Mouse (Mus musculus): ENCODE results near the gene Col23a1. TPM values are rescaled to one million over a fixed set of nuclear protein-coding genes. Genes with fewer than 3 reads are reported as not detected.
A peak's percentile ranks its signal among the peaks of the same experiment; 100 is the strongest.

Gene Col23a1
- polyA plus RNA-seq, 1 experiment from 2014 or later, result 4.4 TPM

DNA sequence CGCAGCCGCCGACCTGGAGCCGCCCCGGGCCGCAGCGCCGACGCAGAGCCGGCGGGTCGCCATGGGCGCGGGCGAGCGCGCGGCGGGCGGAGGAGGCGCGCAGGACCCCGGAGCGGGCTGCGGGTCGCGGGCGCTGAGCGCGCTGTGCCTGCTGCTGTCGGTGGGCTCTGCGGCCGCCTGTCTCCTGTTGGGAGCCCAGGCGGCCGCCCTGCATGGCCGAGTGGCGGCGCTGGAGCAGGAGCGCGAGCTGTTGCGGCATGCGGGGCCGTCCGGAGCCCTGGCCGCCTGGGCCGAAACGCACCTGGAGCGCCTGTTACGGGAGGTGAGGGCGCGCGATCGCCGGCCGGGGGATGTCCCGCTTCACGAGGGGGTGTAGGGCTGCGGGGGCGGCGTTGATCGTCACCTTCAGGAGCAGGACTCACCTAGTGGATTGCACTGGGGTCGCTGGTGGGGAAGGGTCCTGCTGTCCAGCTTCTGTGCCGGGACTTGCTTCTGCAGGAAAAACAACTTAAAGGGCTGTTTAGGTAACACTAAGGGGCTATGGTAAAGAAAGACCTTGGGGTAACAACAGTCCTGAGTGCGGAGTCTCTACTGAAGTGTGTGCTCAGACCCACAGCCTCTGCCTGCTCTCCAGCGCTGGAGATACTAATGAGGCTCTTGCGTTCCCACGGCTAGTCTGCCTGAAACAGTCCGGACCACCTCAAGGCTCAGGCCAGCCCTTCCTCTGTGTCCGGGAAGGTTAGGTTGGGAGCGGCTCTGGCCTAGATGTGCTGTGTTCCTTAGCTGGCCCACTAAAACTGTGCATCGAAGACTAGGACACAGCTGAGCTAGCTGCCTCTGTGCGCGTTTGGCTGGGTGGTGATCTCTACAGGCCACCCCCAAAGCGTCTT is 591 bp downstream of the Col23a1 start:
- Histone ChIP-seq H3K4me1 (ENCODE audit: control insufficient read depth, insufficient read depth, low read depth, low read length) (no peaks in the 10 kb centered on the region; the same call in 1 of the 2 replicates), H3K27ac (ENCODE audit: low read depth, low read length) (no peak overlapping the region; the same call in 1 of the 2 replicates), H3K4me2 (ENCODE audit: low read length) (peak overlapping the region; percentile 85), H3K9ac (ENCODE audit: low read depth, low read length) (peak overlapping the region; percentile 70), H3K9me3 (ENCODE audit: control insufficient read depth, low read length) (no peaks in the 10 kb centered on the region), H3K4me3 (ENCODE audit: low read length) (peak overlapping the region; percentile 63), H3K36me3 (ENCODE audit: control insufficient read depth, insufficient read depth, low read length) (no peaks in the 10 kb centered on the region), H3K27me3 (replicated peaks; ENCODE audit: control insufficient read depth, insufficient read depth, low read length) (no peaks in the 10 kb centered on the region)
- peak; percentile 83 for ATAC-seq
- WGBS, result 4% methylated on average over 38 of the region's 74 CpGs

DNA sequence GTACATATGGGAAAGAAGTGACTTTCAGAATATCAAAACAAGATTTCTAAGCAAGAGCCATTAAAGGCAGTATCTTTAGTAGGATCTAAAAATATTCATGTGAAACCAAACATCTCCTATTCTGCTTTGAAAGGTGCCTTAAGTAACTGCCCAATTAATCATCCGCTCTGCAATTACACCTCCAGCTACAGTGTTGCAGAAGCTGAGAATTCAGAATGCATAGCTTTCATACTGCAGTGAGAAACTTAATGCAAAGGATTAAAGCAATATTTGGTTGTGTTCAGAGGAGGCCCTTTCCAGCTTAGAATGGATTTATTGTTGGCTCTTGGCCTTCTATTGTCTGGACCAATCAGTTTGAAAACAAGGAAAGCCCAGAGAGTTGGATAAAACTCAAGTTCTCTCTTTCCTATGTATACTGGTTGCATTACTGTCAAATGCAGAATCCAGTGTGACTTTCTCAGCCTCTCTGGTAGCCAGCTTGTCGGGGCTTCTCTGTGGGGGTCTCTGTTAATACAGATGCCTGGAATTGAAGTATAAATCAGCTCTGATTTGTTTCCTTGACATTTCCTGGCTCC is 4.3 kb downstream of the Col23a1 start:
- 0 out of 2 replicates have a peak, but pooled peaks cover 6% of the 10 kb centered on the region for H3K9me3 ChIP-seq (ENCODE audit: control insufficient read depth, low read length)
- H3K4me2 ChIP-seq (ENCODE audit: low read length), result no peak overlapping the region
- H3K4me1 ChIP-seq (ENCODE audit: control insufficient read depth, insufficient read depth, low read depth, low read length), result no peaks in the 10 kb centered on the region; the same call in 1 of the 2 replicates
- no peak overlapping the region for H3K27ac ChIP-seq (ENCODE audit: low read depth, low read length)
- no peaks in the 10 kb centered on the region for H3K27me3 ChIP-seq (replicated peaks; ENCODE audit: control insufficient read depth, insufficient read depth, low read length)
- no peak overlapping the region for H3K4me3 ChIP-seq (ENCODE audit: low read length)
- no peaks in the 10 kb centered on the region for H3K36me3 ChIP-seq (ENCODE audit: control insufficient read depth, insufficient read depth, low read length)
- ATAC-seq, result no peak
- no peak overlapping the region for H3K9ac ChIP-seq (ENCODE audit: low read depth, low read length)
- 56% methylated on average over 2 of the region's 2 CpGs for WGBS

DNA sequence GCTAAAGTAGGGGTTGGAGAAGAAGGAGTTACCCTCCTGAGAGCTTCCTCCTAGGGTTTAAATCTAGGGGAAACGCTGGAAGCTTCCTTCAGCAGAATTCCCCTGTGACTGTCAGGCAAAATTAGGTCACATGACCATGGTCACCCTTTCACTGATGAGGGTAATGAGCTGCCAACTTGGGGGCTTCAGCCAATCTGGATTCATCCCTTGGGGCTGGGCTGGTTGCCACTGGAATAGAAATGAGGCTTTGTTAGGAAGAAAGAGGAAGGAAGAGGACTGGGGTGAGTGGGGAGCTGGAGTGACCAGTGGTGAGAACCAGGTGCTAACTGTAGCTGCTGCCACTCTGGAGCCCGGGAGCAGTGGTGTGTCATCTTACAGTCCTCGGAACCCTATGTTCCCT is 6.0 kb downstream of the Col23a1 start:
- ATAC-seq, result no peak
- H3K27ac ChIP-seq (ENCODE audit: low read depth, low read length), result no peak overlapping the region
- no peak overlapping the region for H3K4me3 ChIP-seq (ENCODE audit: low read length)
- no peak overlapping the region for H3K4me2 ChIP-seq (ENCODE audit: low read length)
- H3K9ac ChIP-seq (ENCODE audit: low read depth, low read length), result no peak overlapping the region
- 0 out of 2 replicates have a peak, but pooled peaks cover 6% of the 10 kb centered on the region for H3K9me3 ChIP-seq (ENCODE audit: control insufficient read depth, low read length)
- H3K4me1 ChIP-seq (ENCODE audit: control insufficient read depth, insufficient read depth, low read depth, low read length), result no peaks in the 10 kb centered on the region; the same call in 1 of the 2 replicates
- H3K36me3 ChIP-seq (ENCODE audit: control insufficient read depth, insufficient read depth, low read length), result no peaks in the 10 kb centered on the region
- 71% methylated on average over 3 of the region's 3 CpGs for WGBS
- no peaks in the 10 kb centered on the region for H3K27me3 ChIP-seq (replicated peaks; ENCODE audit: control insufficient read depth, insufficient read depth, low read length)

DNA sequence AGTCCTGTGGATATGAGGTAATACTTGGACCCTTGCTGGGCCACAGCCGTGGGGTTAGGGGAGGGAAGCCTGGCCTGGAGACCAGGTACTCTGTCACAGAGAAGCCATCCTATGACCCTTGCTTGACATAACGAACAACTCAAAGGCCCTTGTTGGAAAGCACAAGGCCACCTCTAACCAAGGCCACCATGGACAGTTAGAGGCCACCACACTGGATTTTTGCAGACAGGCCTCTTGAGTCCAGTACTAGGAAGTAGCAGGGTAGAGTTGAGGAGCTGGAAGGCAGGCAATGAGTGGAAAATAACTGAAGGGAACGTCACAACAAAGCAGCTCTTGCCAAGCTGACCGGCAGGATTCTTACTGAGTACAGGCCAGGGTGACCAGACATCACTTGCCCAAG is 9.0 kb downstream of the Col23a1 start:
- 0 out of 2 replicates have a peak, but pooled peaks cover 6% of the 10 kb centered on the region for H3K9me3 ChIP-seq (ENCODE audit: control insufficient read depth, low read length)
- H3K4me1 ChIP-seq (ENCODE audit: control insufficient read depth, insufficient read depth, low read depth, low read length), result no peaks in the 10 kb centered on the region; the same call in 1 of the 2 replicates
- H3K27ac ChIP-seq (ENCODE audit: low read depth, low read length), result no peak overlapping the region
- no peak overlapping the region for H3K4me3 ChIP-seq (ENCODE audit: low read length)
- H3K27me3 ChIP-seq (replicated peaks; ENCODE audit: control insufficient read depth, insufficient read depth, low read length), result no peaks in the 10 kb centered on the region
- H3K36me3 ChIP-seq (ENCODE audit: control insufficient read depth, insufficient read depth, low read length), result no peaks in the 10 kb centered on the region
- no peak overlapping the region for H3K4me2 ChIP-seq (ENCODE audit: low read length)
- no peak overlapping the region for H3K9ac ChIP-seq (ENCODE audit: low read depth, low read length)
- 93% methylated on average over 4 of the region's 4 CpGs for WGBS
- ATAC-seq, result no peak

DNA sequence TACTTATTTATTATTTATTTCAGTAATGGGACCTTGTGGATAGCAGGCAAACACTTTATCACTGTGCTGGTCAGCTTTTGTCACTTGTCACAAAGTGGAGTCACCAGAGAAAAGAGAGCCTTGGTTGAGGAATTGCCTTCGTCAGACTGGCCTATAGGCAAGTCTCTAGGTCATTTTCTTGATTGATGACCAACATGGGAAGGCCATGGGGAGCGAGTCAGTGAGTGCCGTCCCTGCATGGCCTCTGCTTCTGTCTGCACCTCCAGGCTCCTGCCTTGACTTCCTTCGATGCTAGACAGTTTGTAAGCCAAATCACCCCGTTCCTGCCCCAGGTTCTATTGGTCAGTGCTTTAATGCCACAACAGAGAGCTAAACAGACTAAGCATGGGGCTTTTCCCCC is 12.7 kb downstream of the Col23a1 start:
- ATAC-seq, result no peak
- 76% methylated on average over 5 of the region's 5 CpGs for WGBS
- Histone ChIP-seq H3K4me1 (ENCODE audit: control insufficient read depth, insufficient read depth, low read depth, low read length) (no peaks in the 10 kb centered on the region), H3K27me3 (replicated peaks; ENCODE audit: control insufficient read depth, insufficient read depth, low read length) (no peaks in the 10 kb centered on the region), H3K36me3 (ENCODE audit: control insufficient read depth, insufficient read depth, low read length) (no peaks in the 10 kb centered on the region), H3K9me3 (ENCODE audit: control insufficient read depth, low read length) (no peaks in the 10 kb centered on the region), H3K4me3 (ENCODE audit: low read length) (no peak overlapping the region), H3K4me2 (ENCODE audit: low read length) (no peak overlapping the region), H3K9ac (ENCODE audit: low read depth, low read length) (no peak overlapping the region), H3K27ac (ENCODE audit: low read depth, low read length) (no peak overlapping the region)

DNA sequence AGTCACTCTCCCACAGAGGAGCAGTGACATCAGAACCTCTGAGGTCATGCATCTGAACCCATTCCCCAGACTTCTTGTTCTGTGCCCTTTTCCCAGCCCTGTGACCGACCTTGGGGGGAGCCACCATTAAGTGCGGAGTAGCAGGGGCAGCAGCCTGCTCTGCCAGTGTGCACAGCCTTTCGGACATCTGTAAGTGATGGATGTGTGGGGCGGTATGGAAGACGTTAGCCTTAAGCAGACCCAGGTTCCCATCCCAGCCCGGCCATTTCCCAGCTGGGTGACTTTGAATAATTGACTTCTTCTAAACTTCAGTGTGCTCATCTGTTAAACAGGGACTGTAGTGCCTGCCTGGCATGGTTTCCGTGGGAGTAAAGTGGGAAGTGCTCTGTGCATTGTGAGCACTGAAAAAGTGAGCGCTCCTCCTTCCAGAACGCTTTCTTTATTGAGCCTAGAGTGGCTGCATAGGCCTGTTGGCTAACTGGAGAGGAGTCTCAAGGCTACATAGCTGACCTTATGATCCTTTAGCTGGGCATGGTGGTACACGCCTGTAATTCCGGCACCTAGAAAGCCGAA is 14.3 kb downstream of the Col23a1 start:
- no peaks in the 10 kb centered on the region for H3K27me3 ChIP-seq (replicated peaks; ENCODE audit: control insufficient read depth, insufficient read depth, low read length)
- no peak overlapping the region for H3K9ac ChIP-seq (ENCODE audit: low read depth, low read length)
- 53% methylated on average over 12 of the region's 12 CpGs for WGBS
- no peaks in the 10 kb centered on the region for H3K36me3 ChIP-seq (ENCODE audit: control insufficient read depth, insufficient read depth, low read length)
- H3K4me2 ChIP-seq (ENCODE audit: low read length), result no peak overlapping the region
- no peak overlapping the region for H3K4me3 ChIP-seq (ENCODE audit: low read length)
- H3K27ac ChIP-seq (ENCODE audit: low read depth, low read length), result no peak overlapping the region
- no peaks in the 10 kb centered on the region for H3K9me3 ChIP-seq (ENCODE audit: control insufficient read depth, low read length)
- H3K4me1 ChIP-seq (ENCODE audit: control insufficient read depth, insufficient read depth, low read depth, low read length), result no peaks in the 10 kb centered on the region
- ATAC-seq, result no peak

DNA sequence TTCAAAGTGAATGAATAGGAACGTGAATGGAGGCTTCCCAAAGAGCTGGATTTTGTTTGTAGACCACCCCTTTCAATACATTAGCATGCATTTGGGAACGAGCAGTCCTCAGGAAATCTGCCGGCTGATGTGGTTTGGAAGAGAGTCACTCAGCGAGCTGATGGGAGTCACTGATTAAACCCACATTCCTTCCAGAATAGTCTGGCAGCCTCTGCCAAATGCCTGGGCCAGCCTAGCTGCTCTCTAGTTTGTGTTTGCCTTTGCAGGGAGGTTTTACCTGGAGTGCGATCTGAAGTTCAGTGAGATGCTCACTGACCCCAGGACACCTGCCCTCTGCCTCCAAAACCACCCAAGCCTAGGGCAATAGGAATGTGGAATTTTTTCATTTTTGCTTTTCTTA is 18.6 kb downstream of the Col23a1 start:
- H3K27ac ChIP-seq (ENCODE audit: low read depth, low read length), result no peak overlapping the region

DNA sequence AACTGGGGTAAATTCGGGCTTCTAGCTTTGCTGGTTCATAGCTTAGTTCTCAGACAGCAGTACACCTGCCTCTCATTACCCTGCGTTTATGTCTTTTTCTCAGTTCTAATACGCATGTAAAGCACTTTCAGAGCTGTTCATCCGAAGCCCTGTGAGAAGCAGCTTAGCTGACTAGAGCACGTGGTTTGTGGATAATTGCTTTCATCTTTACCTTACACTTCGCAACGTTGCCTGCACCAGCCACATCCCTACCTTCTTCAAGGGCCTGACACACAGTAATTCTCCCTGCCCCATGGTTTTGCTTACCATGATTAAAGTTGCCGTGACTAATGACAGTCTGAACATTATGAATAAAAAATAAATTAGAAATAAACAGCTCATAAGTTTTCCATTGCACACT is 22.1 kb downstream of the Col23a1 start:
- H3K4me2 ChIP-seq (ENCODE audit: low read length), result no peak overlapping the region
- no peak overlapping the region for H3K9ac ChIP-seq (ENCODE audit: low read depth, low read length)
- ATAC-seq, result peak; percentile 40; the same call in 1 of the 2 replicates
- H3K4me1 ChIP-seq (ENCODE audit: control insufficient read depth, insufficient read depth, low read depth, low read length), result no peaks in the 10 kb centered on the region
- no peaks in the 10 kb centered on the region for H3K27me3 ChIP-seq (replicated peaks; ENCODE audit: control insufficient read depth, insufficient read depth, low read length)
- WGBS, result 77% methylated on average over 8 of the region's 8 CpGs
- no peak overlapping the region for H3K4me3 ChIP-seq (ENCODE audit: low read length)
- H3K27ac ChIP-seq (ENCODE audit: low read depth, low read length), result no peak overlapping the region
- no peaks in the 10 kb centered on the region for H3K9me3 ChIP-seq (ENCODE audit: control insufficient read depth, low read length)
- H3K36me3 ChIP-seq (ENCODE audit: control insufficient read depth, insufficient read depth, low read length), result no peaks in the 10 kb centered on the region

More for the DNA sequence above, 18.6 kb downstream of the Col23a1 start:
- WGBS, result 49% methylated on average over 5 of the region's 5 CpGs
- H3K4me2 ChIP-seq (ENCODE audit: low read length), result no peak overlapping the region
- no peak overlapping the region for H3K9ac ChIP-seq (ENCODE audit: low read depth, low read length)
- no peaks in the 10 kb centered on the region for H3K9me3 ChIP-seq (ENCODE audit: control insufficient read depth, low read length)
- H3K4me1 ChIP-seq (ENCODE audit: control insufficient read depth, insufficient read depth, low read depth, low read length), result no peaks in the 10 kb centered on the region
- no peak for ATAC-seq
- H3K4me3 ChIP-seq (ENCODE audit: low read length), result no peak overlapping the region
- no peaks in the 10 kb centered on the region for H3K36me3 ChIP-seq (ENCODE audit: control insufficient read depth, insufficient read depth, low read length)
- no peaks in the 10 kb centered on the region for H3K27me3 ChIP-seq (replicated peaks; ENCODE audit: control insufficient read depth, insufficient read depth, low read length)

Measured in hindbrain, embryonic 16.5 days (tissue).